Mouse (Mus musculus) MEL (cell line): Measurements from ENCODE around the gene Aldh1a7.

ENCODE experiments used
- BHLHE40 ChIP-seq: IDR thresholded peaks from 2 replicates; pipeline ENCODE4 v1.6.1; 2012; ENCODE audit warnings: low read depth, mild to moderate bottlenecking, inconsistent platforms, low read length, improper control_type of control experiment, borderline replicate concordance
- CTCF ChIP-seq, 3 experiments: IDR thresholded peaks in 2 of 3; conservative IDR thresholded peaks in 1 of 3; 2 replicates each; pipeline ENCODE4 v1.5.1; 2011 to 2012; ENCODE audit warnings: low read length in 3 of 3, low read depth in 2 of 3, mild to moderate bottlenecking in 2 of 3, improper control_type of control experiment in 1 of 3, inconsistent platforms in 1 of 3, mixed read lengths in 1 of 3, moderate library complexity in 1 of 3; ENCODE audit not compliant: control insufficient read depth in 1 of 3, insufficient read depth in 1 of 3, poor library complexity in 1 of 3, severe bottlenecking in 1 of 3
- EP300 ChIP-seq, 2 experiments: IDR thresholded peaks; 2 replicates each; pipeline ENCODE4 v1.6.1; 2011; ENCODE audit warnings: improper control_type of control experiment in 2 of 2, low read length in 2 of 2, low read depth in 1 of 2, mild to moderate bottlenecking in 1 of 2
- GATA1 ChIP-seq: IDR thresholded peaks from 2 replicates; pipeline ENCODE4 v1.6.1; 2011; ENCODE audit warnings: low read depth, low read length, improper control_type of control experiment
- MAX ChIP-seq: IDR thresholded peaks from 2 replicates; pipeline ENCODE4 v1.6.1; 2011; ENCODE audit warnings: low read length, improper control_type of control experiment
- MYC ChIP-seq: IDR thresholded peaks from 2 replicates; pipeline ENCODE4 v1.6.1; 2011; ENCODE audit warnings: low read depth, mild to moderate bottlenecking, low read length, improper control_type of control experiment, moderate library complexity
- POLR2A ChIP-seq, 2 experiments: IDR thresholded peaks; 2 replicates each; pipeline ENCODE4 v1.6.1; 2011 to 2012; ENCODE audit warnings: low read length in 2 of 2, mild to moderate bottlenecking in 2 of 2, control low read depth in 1 of 2, improper control_type of control experiment in 1 of 2, low read depth in 1 of 2, moderate library complexity in 1 of 2; ENCODE audit not compliant: control insufficient read depth in 1 of 2, insufficient read depth in 1 of 2, poor library complexity in 1 of 2
- POLR2AphosphoS2 ChIP-seq: IDR thresholded peaks from 2 replicates; pipeline ENCODE4 v1.6.1; 2011; ENCODE audit warnings: low read length, improper control_type of control experiment
- TCF12 ChIP-seq: IDR thresholded peaks from 2 replicates; pipeline ENCODE4 v1.6.1; 2014; ENCODE audit warnings: low read depth, mild to moderate bottlenecking, inconsistent platforms, low read length, improper control_type of control experiment, moderate library complexity
- UBTF ChIP-seq: IDR thresholded peaks from 2 replicates; pipeline ENCODE4 v1.6.1; 2012; ENCODE audit warnings: low read depth, mild to moderate bottlenecking, inconsistent platforms, low read length, improper control_type of control experiment, moderate library complexity, borderline replicate concordance; ENCODE audit not compliant: insufficient read depth
- ZC3H11A ChIP-seq: IDR thresholded peaks from 2 replicates; pipeline ENCODE4 v1.6.1; 2012; ENCODE audit warnings: low read depth, mild to moderate bottlenecking, inconsistent platforms, low read length, improper control_type of control experiment

DNA sequence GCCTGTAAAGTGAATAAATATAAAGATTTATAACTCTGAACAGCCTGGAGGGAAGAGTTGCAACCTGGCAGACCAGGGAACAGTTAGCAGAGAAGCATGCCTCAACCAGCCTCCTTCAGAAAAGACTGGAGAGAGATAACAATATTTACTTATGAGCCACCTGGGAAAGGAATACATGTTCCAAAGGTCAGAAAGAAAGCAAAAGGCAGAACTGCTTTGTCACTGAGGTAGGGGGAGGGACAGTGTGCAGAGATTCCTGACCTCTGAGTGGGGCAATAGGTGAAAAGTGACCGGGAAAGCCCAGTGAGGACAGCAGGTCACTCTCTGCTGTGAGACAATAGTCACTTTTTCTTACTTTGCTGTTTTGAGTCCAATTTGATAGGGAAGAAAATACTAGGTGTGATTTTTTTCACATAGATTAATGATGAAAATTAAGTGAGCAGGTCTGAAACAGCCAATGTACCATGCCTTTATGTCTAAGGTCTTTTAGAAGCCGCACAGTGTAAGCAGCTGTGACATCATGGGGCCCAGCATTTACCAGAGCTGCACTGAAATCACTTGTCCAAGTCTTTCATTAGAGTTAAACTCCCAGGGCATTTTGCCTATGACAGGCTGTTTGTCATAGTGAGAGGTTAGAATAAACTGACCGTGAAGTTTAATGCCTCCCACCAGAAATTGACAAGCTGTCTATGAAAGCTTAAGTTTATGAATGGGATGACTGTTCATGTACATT lies 73.1 kb downstream of the Aldh1a7 start:
- TF ChIP-seq MAX: no peak
- TF ChIP-seq MYC: no peak
- no peak for TF ChIP-seq POLR2A (IDR thresholded peaks at IDR 0.05; ENCODE audit: control insufficient read depth in 1 of 2, insufficient read depth in 1 of 2, low read depth in 1 of 2, low read length in 2 of 2, poor library complexity in 1 of 2)
- no peak for TF ChIP-seq POLR2AphosphoS2
- no peak for TF ChIP-seq GATA1
- TF ChIP-seq CTCF (IDR thresholded peaks at IDR 0.05 in 2 of 3, conservative IDR thresholded peaks at IDR 0.05 in 1 of 3; ENCODE audit: control insufficient read depth in 1 of 3, insufficient read depth in 1 of 3, low read depth in 2 of 3, low read length in 3 of 3, poor library complexity in 1 of 3, severe bottlenecking in 1 of 3): no peak
- TF ChIP-seq EP300 (IDR thresholded peaks at IDR 0.05; ENCODE audit: low read depth in 1 of 2, low read length in 2 of 2): no peak
- no peak for TF ChIP-seq UBTF
- no peak for TF ChIP-seq BHLHE40
- no peak for TF ChIP-seq ZC3H11A
- no peak for TF ChIP-seq TCF12
